Mouse (Mus musculus) urinary bladder, postnatal 0 days (tissue): ENCODE data around the gene Olfr1008. TPM values are rescaled to one million over a fixed set of nuclear protein-coding genes. Genes with fewer than 3 reads are reported as not detected.

Source experiments
- polyA plus RNA-seq: library from polyadenylated mRNA; unstranded; fragments of >200 nt; fragmentation: Nextera tagmentation; extraction: Ambion mirVana; gene quantifications from 2 replicates; pipeline ENCODE4 v1.2.1, GENCODE M21; 2015

The Olfr1008 gene
- polyA plus RNA-seq, result not detected in 2 replicates

DNA sequence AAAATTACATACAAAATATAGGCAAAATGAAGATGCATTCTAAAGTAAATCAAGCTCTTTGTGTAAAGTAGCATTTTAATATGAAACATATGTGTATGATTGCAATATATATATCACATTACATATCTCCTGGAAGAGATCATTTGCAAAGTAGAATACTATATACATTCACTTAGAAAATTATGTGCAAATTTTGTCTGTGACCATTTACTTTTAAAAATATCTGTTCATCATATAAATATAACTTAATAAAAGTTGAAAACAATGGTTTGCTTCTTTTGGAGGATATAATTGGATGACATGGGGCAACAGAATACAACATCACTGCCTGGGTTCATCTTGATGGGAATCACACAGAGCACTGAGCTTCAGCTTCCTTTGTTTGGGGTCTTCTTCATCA, at the start of gene Olfr1008:
Olfr1008 (plus strand) TSS at position 301 of the 400 bp plus-strand sequence.

GRCm38 (mm10) chr2:85650604-85651003, 38.6 kb upstream of the Olfr1008 start, which contains the start of gene Olfr1002:
Gene Olfr1002 (minus strand): TSS chr2:85650704.

GRCm38 (mm10) chr2:85664355-85664754, 24.9 kb upstream of the Olfr1008 start, which contains the start of gene Olfr154:
Gene Olfr154 (minus strand): TSS chr2:85664455.

GRCm38 (mm10) chr2:85678667-85679066, 10.6 kb upstream of the Olfr1008 start, which contains the start of gene Olfr1006:
Gene Olfr1006 (minus strand): TSS chr2:85678767.

DNA sequence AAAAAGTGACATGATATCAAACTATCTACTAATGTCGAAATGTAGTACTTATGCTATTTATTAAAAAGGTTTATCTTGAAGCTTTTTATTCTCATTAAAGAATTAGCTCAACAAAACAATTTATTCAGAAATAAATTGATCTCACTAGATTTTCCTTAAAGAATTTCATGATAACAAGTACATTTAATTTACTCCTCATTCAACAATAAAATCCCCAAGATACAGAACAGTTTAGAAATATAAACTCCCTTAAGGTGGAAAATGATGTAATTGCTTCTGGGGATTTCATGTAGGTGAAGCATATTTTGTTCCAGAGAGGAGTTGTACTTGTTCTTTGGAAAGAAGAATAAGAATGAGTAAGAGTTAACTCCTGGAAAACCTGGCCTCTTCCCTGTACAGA, 25.9 kb downstream of the Olfr1008 start, which contains the start of gene Olfr1009:
Olfr1009 (plus strand) TSS at position 301 of the 400 bp plus-strand sequence.

Other genes with a start within 250 kb of the Olfr1008 start
- gene Olfr995, start 245.8 kb upstream of the Olfr1008 start, polyA plus RNA-seq, result not detected in 2 replicates
- gene 4833423E24Rik, start 170.4 kb upstream of the Olfr1008 start, polyA plus RNA-seq, result not detected in 2 replicates
- gene Olfr996, start 110.2 kb upstream of the Olfr1008 start, polyA plus RNA-seq, result not detected in 2 replicates
- not detected in 2 replicates for gene Olfr998, start 100.5 kb upstream of the Olfr1008 start, polyA plus RNA-seq
- gene Olfr1000, start 77.5 kb upstream of the Olfr1008 start, polyA plus RNA-seq, result not detected in 2 replicates
- gene Olfr1002, start 38.7 kb upstream of the Olfr1008 start, polyA plus RNA-seq, result not detected in 2 replicates
- not detected in 2 replicates for gene Olfr154, start 25.0 kb upstream of the Olfr1008 start, polyA plus RNA-seq
- gene Olfr1006, start 10.7 kb upstream of the Olfr1008 start, polyA plus RNA-seq, result not detected in 2 replicates
- gene Olfr1009, start 26.0 kb downstream of the Olfr1008 start, polyA plus RNA-seq, result not detected in 2 replicates
- gene Olfr1012, start 73.3 kb downstream of the Olfr1008 start, polyA plus RNA-seq, result not detected in 2 replicates
- gene Olfr1013, start 77.7 kb downstream of the Olfr1008 start, polyA plus RNA-seq, result not detected in 2 replicates
- gene Olfr1014, start 83.3 kb downstream of the Olfr1008 start, polyA plus RNA-seq, result not detected in 2 replicates
- gene Olfr1015, start 92.6 kb downstream of the Olfr1008 start, polyA plus RNA-seq, result not detected in 2 replicates
- gene Olfr1016, start 113.1 kb downstream of the Olfr1008 start, polyA plus RNA-seq, result not detected in 2 replicates
- not detected in 2 replicates for gene Olfr1018, start 129.0 kb downstream of the Olfr1008 start, polyA plus RNA-seq
- not detected in 2 replicates for gene Olfr1019, start 156.1 kb downstream of the Olfr1008 start, polyA plus RNA-seq
- not detected in 2 replicates for gene Olfr1020, start 157.6 kb downstream of the Olfr1008 start, polyA plus RNA-seq
- not detected in 2 replicates for gene Olfr1022, start 179.2 kb downstream of the Olfr1008 start, polyA plus RNA-seq
- gene Olfr1023, start 196.2 kb downstream of the Olfr1008 start, polyA plus RNA-seq, result not detected in 2 replicates
- gene Olfr1024, start 215.6 kb downstream of the Olfr1008 start, polyA plus RNA-seq, result not detected in 2 replicates
- gene Olfr1025-ps1, start 225.8 kb downstream of the Olfr1008 start, polyA plus RNA-seq, result not detected in 2 replicates
- gene Olfr1026, start 232.1 kb downstream of the Olfr1008 start, polyA plus RNA-seq, result not detected in 2 replicates